Mouse (Mus musculus): ENCODE data around the gene Nlrc5. TPM values are rescaled to one million over a fixed set of nuclear protein-coding genes. Genes with fewer than 3 reads are reported as not detected.

Gene Nlrc5
- 56.8 and 57.5 TPM in 2 replicates for polyA plus RNA-seq (2012; rRNA removed)

DNA sequence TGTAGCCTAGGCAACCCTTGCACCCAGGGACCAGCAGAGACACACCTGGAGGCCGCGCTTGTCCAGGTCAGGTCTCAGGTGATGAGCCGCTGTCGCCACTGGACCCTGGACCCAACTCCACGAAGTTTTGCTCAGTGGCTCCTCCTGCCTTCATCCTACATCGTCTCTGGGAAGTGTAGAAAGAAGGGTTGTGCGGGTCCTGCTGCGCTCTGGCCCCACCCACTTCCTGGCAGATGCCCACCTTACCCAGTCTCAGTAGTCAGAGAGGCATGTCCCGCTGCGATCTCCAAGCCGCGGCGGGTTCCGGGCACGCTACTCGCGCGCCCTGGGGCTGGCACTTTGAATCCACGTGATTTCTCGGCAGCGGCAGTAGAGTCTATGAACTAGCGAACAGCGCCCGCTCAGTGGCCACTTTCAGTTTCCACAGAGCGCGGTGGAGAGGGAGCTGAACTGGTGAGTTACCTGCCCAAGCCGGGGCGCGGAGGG lies at the start of gene Nlrc5:
Gene Nlrc5 (plus strand): TSS at position 376 of the 486 bp plus-strand sequence.
- peak; percentile 85 for DNase-seq
- Histone ChIP-seq H3K36me3 (ENCODE audit: control insufficient read depth, insufficient read depth, low read length) (no peaks in the 10 kb centered on the region), H3K27ac (ENCODE audit: control insufficient read depth, insufficient read depth, low read length) (peak within 1 kb of the TSS; percentile 38; the same call in 1 of the 2 replicates), H3K4me1 (replicated peaks; ENCODE audit: control insufficient read depth, insufficient read depth, low read length) (peaks cover 8% of the 10 kb centered on the region), H3K27me3 (ENCODE audit: control insufficient read depth, insufficient read depth, low read length) (no peaks in the 10 kb centered on the region), H3K4me3 (ENCODE audit: control insufficient read depth, insufficient read depth, low read length) (peak within 1 kb of the TSS; percentile 56)
- TF ChIP-seq POLR2A (IDR thresholded peaks at IDR 0.05; ENCODE audit: control insufficient read depth, extremely low read depth, insufficient read depth, low read length, poor library complexity) (peak; percentile 52; the same call in 1 of the 2 replicates), CTCF (IDR thresholded peaks at IDR 0.05; ENCODE audit: borderline replicate concordance, control insufficient read depth, extremely low read depth, insufficient read depth, low read length, poor library complexity) (no peak; the same call in 1 of the 2 replicates)
- WGBS: 2% methylated on average over 29 of the region's 29 CpGs

DNA sequence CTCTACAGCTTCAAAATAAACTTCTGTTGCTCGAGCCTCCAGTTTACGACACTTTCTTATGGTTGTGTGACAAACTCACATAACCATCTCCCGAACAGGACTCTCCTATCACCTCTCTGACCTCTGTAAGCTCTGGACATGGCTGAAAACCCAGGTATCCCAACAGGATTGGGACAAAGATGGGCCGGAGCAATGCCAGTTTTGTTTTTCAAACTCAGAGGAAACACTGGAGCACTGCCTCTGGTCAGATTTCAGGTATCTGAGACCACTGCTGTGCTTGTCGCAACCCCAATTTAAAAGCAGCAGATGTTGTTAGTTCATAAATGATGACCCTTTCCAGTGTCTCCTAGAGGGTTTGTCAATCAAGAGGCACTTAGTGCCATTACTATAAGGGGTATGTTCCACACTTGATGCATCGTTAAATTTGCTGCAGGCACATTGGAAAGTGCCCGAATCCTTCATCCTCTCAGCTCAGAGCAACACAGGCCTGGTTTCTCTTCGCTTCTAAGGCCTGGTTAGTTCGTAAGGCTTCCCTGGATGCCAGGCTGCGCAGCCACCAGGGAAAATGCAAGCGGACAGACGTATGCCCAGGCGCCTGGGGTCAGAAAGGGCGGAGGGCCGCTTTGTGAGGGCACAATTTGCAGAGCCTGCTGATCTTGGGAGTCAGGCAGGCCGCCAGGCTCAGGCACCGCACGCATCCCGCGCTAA lies 48.5 kb upstream of the Nlrc5 start:
- Histone ChIP-seq H3K4me1 (replicated peaks; ENCODE audit: control insufficient read depth, insufficient read depth, low read length) (peaks cover 10% of the 10 kb centered on the region; the same call in 1 of the 2 replicates), H3K27ac (ENCODE audit: control insufficient read depth, insufficient read depth, low read length) (peak overlapping the region; percentile 38; the same call in 1 of the 2 replicates), H3K4me3 (ENCODE audit: control insufficient read depth, insufficient read depth, low read length) (peak overlapping the region; percentile 91), H3K36me3 (ENCODE audit: control insufficient read depth, insufficient read depth, low read length) (peaks cover 14% of the 10 kb centered on the region), H3K27me3 (ENCODE audit: control insufficient read depth, insufficient read depth, low read length) (no peaks in the 10 kb centered on the region)
- 30% methylated on average over 20 of the region's 20 CpGs for WGBS
- DNase-seq: no peak
- TF ChIP-seq CTCF (IDR thresholded peaks at IDR 0.05; ENCODE audit: borderline replicate concordance, control insufficient read depth, extremely low read depth, insufficient read depth, low read length, poor library complexity) (no peak), POLR2A (IDR thresholded peaks at IDR 0.05; ENCODE audit: control insufficient read depth, extremely low read depth, insufficient read depth, low read length, poor library complexity) (no peak)

DNA sequence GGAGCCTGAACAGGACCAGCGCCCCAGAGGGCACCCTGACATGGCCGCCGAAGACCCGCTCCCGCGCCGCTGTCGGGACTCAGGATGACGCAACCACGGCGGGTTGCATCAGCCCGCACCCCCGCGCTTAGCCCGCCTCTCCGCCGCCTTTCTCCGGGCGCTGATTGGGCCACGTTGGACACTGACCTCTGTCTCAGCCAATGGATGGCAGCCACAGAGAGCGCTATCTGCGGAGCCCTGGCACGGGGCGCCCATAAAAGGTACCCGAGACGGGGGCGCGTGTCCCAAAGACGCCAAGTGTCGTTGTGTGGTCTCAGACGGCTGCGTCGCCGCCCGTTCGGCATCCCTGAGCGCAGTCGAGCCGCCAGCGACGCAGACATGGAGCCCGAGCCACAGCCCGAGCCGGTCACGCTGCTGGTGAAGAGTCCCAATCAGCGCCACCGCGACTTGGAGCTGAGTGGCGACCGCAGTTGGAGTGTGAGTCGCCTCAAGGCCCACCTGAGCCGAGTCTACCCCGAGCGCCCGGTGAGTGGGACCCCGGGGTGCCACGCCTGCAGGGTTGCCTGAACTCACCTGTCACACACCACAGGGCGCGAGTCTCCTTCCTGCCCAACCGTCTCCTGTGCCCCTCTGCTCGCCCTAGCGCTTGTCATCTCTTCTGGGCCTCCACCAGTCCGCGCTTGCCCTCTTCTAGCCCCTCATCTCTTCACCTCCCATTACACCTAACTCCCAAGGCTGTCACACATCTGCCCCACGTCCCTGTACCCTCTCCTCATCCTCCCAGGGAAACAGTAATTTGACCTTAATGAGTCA lies 47.7 kb upstream of the Nlrc5 start, which contains the start of gene Herpud1:
Gene Herpud1 (plus strand): TSS at position 225 of the 813 bp plus-strand sequence.
- H3K36me3 ChIP-seq (ENCODE audit: control insufficient read depth, insufficient read depth, low read length): peaks cover 22% of the 10 kb centered on the region
- H3K27me3 ChIP-seq (ENCODE audit: control insufficient read depth, insufficient read depth, low read length): no peaks in the 10 kb centered on the region
- peak within 1 kb of the TSS; percentile 91 for H3K4me3 ChIP-seq (ENCODE audit: control insufficient read depth, insufficient read depth, low read length)
- peaks cover 10% of the 10 kb centered on the region; the same call in 1 of the 2 replicates for H3K4me1 ChIP-seq (replicated peaks; ENCODE audit: control insufficient read depth, insufficient read depth, low read length)
- peak within 1 kb of the TSS; percentile 70 for H3K27ac ChIP-seq (ENCODE audit: control insufficient read depth, insufficient read depth, low read length)
- peak; percentile 98 for DNase-seq
- peak; percentile 98 for TF ChIP-seq POLR2A (IDR thresholded peaks at IDR 0.05; ENCODE audit: control insufficient read depth, extremely low read depth, insufficient read depth, low read length, poor library complexity)
- 0 out of 2 replicates have a peak, but pooled peaks have one; percentile 43 for TF ChIP-seq CTCF (IDR thresholded peaks at IDR 0.05; ENCODE audit: borderline replicate concordance, control insufficient read depth, extremely low read depth, insufficient read depth, low read length, poor library complexity)
- under 1% methylated on average over 65 of the region's 65 CpGs for WGBS

DNA sequence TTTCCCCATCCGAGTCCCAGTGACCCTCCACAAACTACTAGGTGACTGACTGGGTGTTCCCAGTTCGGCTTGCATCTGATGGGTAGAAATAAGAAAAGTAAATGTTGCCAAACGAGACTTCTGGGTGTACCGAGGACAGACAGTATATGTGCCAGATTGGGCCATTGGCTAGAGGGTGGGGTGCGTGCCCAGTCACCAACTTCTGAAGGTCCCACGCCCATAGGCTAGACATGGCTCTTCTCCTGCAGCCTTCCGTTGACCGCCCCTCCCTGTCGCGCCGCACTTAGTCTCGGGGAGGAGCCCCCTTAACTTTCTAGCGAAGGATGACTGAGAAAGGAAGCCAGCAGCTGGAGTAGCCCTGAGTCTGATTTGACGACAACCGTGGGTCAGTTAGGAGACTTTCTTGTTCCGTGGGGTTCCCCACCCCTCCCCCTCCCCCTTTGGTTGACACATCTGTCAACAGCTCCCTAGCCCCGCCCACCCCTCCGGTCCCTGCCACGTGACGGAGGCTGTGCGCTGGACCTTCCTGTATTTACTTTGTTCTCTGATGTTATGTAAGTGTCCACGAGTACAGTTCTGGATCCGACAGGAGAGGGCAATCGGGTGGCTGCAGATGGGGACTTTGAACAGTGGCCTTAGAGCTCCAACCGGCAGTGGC lies 47.0 kb upstream of the Nlrc5 start:
- Histone ChIP-seq H3K27ac (ENCODE audit: control insufficient read depth, insufficient read depth, low read length) (peak overlapping the region; percentile 70), H3K36me3 (ENCODE audit: control insufficient read depth, insufficient read depth, low read length) (peaks cover 29% of the 10 kb centered on the region)
- under 1% methylated on average over 25 of the region's 25 CpGs for WGBS

DNA sequence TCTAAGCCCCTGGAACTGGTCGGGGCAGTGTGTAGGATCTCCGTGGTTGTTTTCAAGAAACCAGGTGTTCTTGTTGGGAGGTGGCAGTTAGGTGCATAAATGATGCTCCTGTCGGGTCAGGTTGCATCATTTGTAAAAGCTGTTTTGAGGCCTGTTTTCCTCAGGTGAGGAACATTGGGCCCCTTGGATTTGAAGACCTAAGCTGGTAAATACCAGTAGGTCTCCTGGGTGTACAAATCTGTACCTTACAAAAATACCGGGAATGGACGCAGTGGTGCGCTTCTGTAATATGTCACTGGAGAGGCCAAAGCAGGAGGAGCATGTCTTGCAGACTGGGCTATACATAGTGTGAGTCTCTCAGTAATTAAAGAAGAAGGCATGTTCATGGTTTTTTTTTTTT lies 46.4 kb upstream of the Nlrc5 start:
- peak overlapping the region; percentile 27; the same call in 1 of the 2 replicates for H3K27ac ChIP-seq (ENCODE audit: control insufficient read depth, insufficient read depth, low read length)
- 34% methylated on average over 6 of the region's 6 CpGs for WGBS
- H3K36me3 ChIP-seq (ENCODE audit: control insufficient read depth, insufficient read depth, low read length): peaks cover 35% of the 10 kb centered on the region
- no peak for DNase-seq
- peak overlapping the region; percentile 91 for H3K4me3 ChIP-seq (ENCODE audit: control insufficient read depth, insufficient read depth, low read length)
- no peak for TF ChIP-seq POLR2A (IDR thresholded peaks at IDR 0.05; ENCODE audit: control insufficient read depth, extremely low read depth, insufficient read depth, low read length, poor library complexity)
- TF ChIP-seq CTCF (IDR thresholded peaks at IDR 0.05; ENCODE audit: borderline replicate concordance, control insufficient read depth, extremely low read depth, insufficient read depth, low read length, poor library complexity): no peak
- H3K27me3 ChIP-seq (ENCODE audit: control insufficient read depth, insufficient read depth, low read length): no peaks in the 10 kb centered on the region
- peaks cover 10% of the 10 kb centered on the region; the same call in 1 of the 2 replicates for H3K4me1 ChIP-seq (replicated peaks; ENCODE audit: control insufficient read depth, insufficient read depth, low read length)

More for the DNA sequence above, 47.0 kb upstream of the Nlrc5 start:
- TF ChIP-seq POLR2A (IDR thresholded peaks at IDR 0.05; ENCODE audit: control insufficient read depth, extremely low read depth, insufficient read depth, low read length, poor library complexity): no peak
- TF ChIP-seq CTCF (IDR thresholded peaks at IDR 0.05; ENCODE audit: borderline replicate concordance, control insufficient read depth, extremely low read depth, insufficient read depth, low read length, poor library complexity): no peak
- DNase-seq: peak; percentile 65
- Histone ChIP-seq H3K4me3 (ENCODE audit: control insufficient read depth, insufficient read depth, low read length) (peak overlapping the region; percentile 91), H3K27me3 (ENCODE audit: control insufficient read depth, insufficient read depth, low read length) (no peaks in the 10 kb centered on the region), H3K4me1 (replicated peaks; ENCODE audit: control insufficient read depth, insufficient read depth, low read length) (peaks cover 10% of the 10 kb centered on the region; the same call in 1 of the 2 replicates)

All from thymus, adult 2 months (tissue).